Mouse (Mus musculus): ENCODE results near the gene Pmpca.
"Not testable (repeated sequence)": the region's sequence is repeated elsewhere in the genome, so short reads cannot be mapped to it uniquely, and the experiment has no call there.

The Pmpca gene

DNA sequence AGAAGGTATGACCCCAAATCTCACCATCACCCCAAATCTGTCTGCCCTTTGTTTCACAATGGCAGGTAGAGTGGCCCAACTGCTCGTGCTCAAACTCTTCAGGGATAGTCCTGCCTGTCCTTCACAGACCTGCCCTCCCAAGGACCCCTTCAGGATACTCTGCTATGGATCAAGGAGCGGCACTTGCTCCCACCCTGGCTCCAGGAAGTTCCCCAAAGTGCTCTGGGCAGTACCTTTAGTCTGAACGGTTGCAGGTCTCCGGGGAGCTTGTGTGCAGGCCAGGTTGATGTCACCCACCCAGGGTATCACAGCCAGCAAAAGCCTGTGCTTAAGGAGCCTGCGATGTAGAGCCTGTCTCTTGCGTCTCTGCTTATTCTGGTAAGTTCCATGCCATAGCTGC lies 21.2 kb upstream of the Pmpca start:
- in situ Hi-C loops (cut with MboI; ENCODE audit: low sequenced_read_pairs): no loop called here

DNA sequence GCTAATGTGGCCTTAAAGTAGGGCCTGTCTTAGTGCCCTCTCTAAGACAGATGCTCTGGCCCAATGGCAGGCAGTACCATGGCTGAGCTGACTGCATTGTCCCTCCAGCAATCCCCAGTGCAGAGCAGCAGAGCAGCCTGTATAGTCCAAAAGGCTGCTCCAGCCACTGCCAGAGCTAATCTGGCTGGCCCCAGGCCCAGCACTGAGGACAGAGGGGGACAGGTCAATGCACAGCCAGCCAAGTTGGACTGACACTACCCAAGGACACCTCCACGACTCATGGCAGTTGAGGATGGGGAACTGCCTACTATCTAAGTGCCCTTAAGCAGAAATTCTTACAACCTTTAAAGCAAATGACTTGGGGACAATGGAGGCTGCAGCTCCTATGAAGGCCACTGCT lies 20.6 kb upstream of the Pmpca start:
- in situ Hi-C loops (cut with MboI; ENCODE audit: low sequenced_read_pairs): no loop called here

GRCm38 (mm10) chr2:26372396-26372795 lies 16.7 kb upstream of the Pmpca start:
- in situ Hi-C loops (cut with MboI; ENCODE audit: low sequenced_read_pairs): no loop called here

DNA sequence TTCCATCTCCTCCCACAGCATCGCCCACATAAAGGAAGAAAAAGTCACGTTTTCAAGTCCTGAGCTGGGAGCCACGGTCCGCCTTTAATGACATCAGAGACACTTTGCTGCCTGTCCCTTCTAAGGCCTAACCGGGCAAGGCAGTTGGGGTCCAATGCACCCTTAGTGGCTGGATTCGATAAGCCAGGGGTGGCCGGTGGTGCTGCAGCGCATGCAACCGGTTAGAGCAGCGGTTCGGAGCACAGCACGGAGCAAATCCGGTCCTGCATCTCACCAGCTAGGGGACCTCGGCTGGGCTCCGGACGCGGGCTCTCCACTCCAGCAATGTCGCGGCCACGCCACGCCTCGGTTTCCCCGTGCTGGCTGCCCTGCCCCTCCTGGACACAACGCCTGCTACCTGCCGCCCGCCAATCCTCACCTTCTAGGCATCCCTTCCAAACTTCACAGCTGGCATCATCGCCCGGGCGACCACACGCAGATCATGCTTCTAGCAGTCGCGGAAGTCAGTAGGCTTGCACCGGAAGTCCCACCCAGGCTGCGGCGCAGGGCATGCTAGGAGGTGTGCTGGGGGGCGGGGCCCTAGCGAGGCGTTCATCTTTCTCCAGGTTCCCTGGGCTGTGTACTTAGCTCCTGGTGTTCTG lies 8.9 kb upstream of the Pmpca start, which contains the start of gene Snapc4:
Gene Snapc4, minus strand, starts transcription at position 523 of the 641 bp plus-strand sequence.
- in situ Hi-C loops (cut with MboI; ENCODE audit: low sequenced_read_pairs): no loop called here

- in situ Hi-C loops (cut with MboI; ENCODE audit: low sequenced_read_pairs): not testable (repeated sequence)
Measured at GRCm38 (mm10) chr2:26380871-26381270, 8.3 kb upstream of the Pmpca start.

DNA sequence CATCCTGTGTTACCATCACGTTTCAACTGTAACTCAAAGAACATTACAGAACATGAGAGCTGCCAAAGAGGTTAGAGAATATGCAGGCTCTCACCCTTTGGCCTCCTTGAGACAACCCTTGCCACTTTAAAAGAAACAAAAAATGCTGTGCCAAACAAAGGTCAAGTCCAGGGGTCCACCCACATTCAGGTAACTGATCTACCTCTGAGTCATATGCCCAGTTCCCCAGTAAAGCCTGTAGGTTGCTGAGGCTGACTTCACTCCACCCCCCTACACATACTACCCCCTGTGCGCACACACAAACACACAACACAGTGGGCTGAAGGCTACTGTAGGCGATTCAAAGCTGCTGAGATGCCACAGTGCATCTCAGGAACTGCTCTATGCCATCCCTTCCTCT lies 1.4 kb upstream of the Pmpca start:
- in situ Hi-C loops (cut with MboI; ENCODE audit: low sequenced_read_pairs): no loop called here

DNA sequence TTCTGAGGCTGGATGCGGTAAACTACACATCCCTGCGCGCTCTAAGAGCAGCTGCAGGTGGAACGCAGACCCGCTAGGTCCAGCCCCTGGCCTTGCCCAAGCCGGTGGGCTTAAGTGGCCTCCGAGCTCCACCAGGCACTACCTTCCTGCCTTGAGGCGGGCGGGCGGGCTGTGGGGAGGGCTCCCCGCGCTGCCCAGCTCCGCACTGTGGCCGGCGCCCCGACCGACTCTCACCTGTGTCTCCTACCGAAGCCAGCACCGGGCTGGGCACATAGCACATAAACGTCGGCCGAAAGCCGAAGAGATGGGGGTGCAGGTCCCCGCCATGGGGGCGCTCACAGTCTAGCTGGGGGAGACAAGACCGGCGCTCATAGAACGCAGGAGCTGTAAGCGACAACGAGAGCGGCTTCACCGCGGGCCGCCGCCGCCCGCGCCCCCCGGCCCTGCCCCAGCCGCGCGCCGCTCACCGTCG lies 421 bp upstream of the Pmpca start:
- in situ Hi-C loops (cut with MboI; ENCODE audit: low sequenced_read_pairs): no loop called here

- in situ Hi-C loops (cut with MboI; ENCODE audit: low sequenced_read_pairs): no loop called here
Measured at GRCm38 (mm10) chr2:26390954-26391353, 1.8 kb downstream of the Pmpca start.

DNA sequence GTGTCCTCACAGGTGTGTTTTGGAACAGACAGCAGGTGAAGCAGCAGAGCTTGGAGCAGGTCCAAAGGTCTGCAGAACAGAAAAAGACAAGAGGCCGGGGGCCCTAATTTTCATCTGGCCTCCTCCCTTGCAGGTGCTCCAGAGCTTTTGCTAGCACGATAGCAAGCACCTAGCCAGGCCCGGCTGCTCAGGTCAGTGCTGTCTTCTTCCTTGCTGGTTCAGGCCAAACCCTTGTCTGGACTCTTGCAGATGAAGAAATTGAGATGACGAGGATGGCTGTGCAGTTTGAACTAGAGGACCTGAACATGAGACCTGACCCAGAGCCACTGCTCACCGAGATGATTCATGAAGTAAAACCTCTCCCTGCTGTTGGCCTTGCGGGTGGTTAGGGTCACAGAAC lies 2.5 kb downstream of the Pmpca start:
- in situ Hi-C loops (cut with MboI; ENCODE audit: low sequenced_read_pairs): no loop called here

- in situ Hi-C loops (cut with MboI; ENCODE audit: low sequenced_read_pairs): no loop called here
Measured at GRCm38 (mm10) chr2:26398978-26399377, 9.8 kb downstream of the Pmpca start.

DNA sequence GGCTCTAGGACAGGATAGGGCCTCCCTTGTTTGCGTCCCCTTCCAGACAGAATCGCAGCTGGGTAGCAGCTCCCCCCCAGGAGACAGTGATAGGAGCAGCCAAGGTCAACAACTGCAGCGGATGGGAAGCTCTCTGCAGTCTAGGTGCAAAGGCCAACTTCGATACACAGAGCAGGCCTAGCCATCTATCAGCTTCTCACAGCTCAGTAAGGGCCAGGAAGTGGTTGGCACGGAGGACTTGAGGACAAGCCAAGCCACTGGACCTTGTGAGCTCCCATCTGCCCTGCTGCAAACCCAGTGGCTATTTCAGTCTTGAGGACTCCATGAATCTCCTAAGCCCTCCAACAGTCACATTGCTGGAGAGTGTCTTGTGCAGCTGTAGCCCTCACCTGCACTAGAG lies 10.5 kb downstream of the Pmpca start:
- in situ Hi-C loops (cut with MboI; ENCODE audit: low sequenced_read_pairs): no loop called here

DNA sequence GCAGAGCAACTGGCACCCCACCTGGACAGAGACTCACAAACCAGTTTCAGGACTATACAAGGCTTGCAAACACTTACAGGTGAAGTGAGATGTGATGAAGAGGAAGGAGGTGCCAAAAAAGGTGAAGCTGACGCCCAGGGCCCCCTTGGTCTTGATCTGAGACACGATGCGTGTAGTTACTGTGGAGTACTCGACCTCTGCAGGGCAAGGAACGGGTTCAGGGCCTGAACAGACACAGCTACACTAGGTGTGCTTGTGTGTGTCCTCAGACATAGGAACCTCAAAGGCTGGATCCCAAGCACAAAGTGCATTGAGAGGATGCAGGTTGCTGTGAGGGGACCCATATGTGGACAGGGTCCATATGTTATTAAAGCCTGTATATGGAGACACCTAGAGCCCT lies 11.2 kb downstream of the Pmpca start:
- in situ Hi-C loops (cut with MboI; ENCODE audit: low sequenced_read_pairs): no loop called here

GRCm38 (mm10) chr2:26401023-26401422 lies 11.9 kb downstream of the Pmpca start:
- in situ Hi-C loops (cut with MboI; ENCODE audit: low sequenced_read_pairs): no loop called here

- in situ Hi-C loops (cut with MboI; ENCODE audit: low sequenced_read_pairs): no loop called here
Measured at GRCm38 (mm10) chr2:26402265-26402664, 13.1 kb downstream of the Pmpca start.

GRCm38 (mm10) chr2:26403306-26403705 lies 14.2 kb downstream of the Pmpca start:
- in situ Hi-C loops (cut with MboI; ENCODE audit: low sequenced_read_pairs): no loop called here

- in situ Hi-C loops (cut with MboI; ENCODE audit: low sequenced_read_pairs): no loop called here
Measured at GRCm38 (mm10) chr2:26408515-26409356, 19.6 kb downstream of the Pmpca start, which contains the start of gene Inpp5e. Gene Inpp5e (minus strand): TSS chr2:26409203.

DNA sequence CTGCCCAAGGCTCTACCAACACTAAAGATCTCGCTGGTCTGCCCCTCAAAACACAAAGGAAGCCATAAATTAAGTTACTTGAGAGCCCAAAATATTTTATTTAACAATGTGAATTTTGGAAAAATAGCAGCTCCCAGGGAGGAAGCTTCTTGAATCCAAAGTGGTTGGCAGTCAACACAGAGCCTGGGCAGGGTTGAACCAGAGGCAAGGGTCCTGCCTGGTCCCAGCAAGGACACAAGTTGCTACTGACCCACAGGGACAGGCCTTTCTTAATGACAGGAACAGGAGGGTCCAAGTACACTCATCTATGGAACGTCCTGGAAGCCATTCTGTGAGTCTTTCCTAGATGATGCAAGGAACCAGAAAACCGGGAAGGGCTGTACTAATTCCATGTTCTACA lies 20.2 kb downstream of the Pmpca start:
- in situ Hi-C loops (cut with MboI; ENCODE audit: low sequenced_read_pairs): no loop called here

GRCm38 (mm10) chr2:26410091-26410490 lies 21.0 kb downstream of the Pmpca start:
- in situ Hi-C loops (cut with MboI; ENCODE audit: low sequenced_read_pairs): no loop called here

DNA sequence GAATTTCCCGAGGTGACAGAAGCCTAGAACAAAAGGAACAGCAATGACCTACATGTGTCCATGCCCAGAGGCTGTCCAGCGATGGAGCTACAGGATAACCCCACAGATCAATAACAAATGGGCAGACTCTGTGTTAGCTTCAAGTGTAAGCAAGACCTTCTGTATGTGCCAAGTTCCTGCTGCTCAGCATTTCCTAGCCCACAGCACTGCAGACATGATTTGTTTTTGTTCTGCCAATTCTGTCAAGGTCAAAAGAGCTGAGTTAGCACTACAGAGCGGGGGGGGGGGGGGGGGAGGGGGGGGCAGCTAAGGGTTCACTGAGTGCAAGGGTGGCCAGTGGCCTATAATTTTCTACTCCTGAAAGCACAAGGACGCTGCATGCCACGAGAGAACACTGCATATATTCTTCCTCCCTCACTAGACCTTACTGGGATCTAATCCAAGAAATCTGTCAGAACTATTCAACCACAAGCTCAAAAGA lies 21.8 kb downstream of the Pmpca start:
- in situ Hi-C loops (cut with MboI; ENCODE audit: low sequenced_read_pairs): no loop called here

DNA sequence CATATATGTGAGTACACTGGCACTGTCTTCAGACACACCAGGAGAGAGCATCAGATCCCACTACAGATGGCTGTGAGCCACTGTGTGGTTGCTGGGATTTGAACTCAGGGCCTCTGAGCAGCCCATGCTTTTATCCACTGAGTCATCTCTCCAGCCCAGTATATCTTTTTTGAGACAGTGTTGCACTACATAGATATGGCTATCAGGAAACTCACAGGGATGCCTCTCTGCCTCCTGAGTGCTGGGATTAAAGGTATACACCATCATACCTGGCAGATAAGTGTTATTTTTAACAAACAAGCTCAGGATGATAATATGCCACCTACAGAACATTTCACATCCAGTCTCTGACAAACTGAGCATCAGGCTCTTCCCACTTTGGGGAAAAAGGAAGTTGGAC lies 27.9 kb downstream of the Pmpca start:
- in situ Hi-C loops (cut with MboI; ENCODE audit: low sequenced_read_pairs): no loop called here

DNA sequence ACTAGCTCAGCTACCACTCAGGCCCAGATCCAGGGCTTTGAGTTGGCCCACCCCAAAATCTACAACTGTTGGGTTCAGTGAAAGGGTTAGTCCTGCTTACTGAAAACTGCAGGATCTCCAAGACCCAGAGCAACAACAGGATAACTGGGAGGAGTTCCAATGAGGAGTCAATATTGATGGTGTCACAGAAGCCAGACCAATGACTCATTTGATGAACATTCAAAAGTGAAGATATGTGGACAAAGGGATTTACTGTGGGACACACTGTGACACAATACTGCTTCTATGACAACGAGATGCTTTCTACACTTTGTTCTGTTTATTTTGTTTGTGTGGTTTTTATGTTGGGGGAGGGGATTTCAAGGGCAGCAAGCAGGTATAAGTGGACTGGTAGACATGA lies 29.0 kb downstream of the Pmpca start:
- in situ Hi-C loops (cut with MboI; ENCODE audit: low sequenced_read_pairs): no loop called here

DNA sequence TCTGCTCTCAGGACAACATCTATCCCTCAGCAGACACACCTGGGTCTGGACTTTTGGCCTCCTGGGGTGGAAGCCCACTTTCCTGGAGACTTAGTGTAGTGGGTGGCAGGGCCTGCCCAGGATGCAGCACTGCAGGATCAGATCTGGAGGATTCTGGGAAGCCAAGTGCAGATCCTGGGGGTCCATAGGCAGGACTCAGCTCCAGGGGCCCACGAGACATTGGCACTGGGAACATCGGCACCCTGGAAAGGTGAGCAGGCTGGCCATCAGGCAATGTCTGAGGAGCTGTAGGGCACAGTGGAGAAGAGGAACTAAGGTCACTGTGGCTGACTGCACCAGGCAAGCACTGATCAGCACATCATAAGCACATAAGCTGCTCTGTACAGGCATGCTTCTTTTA lies 32.8 kb downstream of the Pmpca start:
- in situ Hi-C loops (cut with MboI; ENCODE audit: low sequenced_read_pairs): no loop called here
